Mouse (Mus musculus) monocyte, adult 2 months (primary cell): ENCODE measurements around the gene Tns3.

Experiments
- DNase-seq, 2 experiments: peaks; one replicate each; pipeline ENCODE4 v3.0.0; 2022; ENCODE audit warnings: low spot score in 2 of 2, low read depth in 1 of 2

Gene Tns3

GRCm38 (mm10) chr11:8444759-8445422, 219.4 kb downstream of the Tns3 start:
- no peak for DNase-seq

- no peak for DNase-seq
Observed at GRCm38 (mm10) chr11:8443539-8444292, 220.6 kb downstream of the Tns3 start.

GRCm38 (mm10) chr11:8440706-8441105, 223.6 kb downstream of the Tns3 start:
- no peak for DNase-seq

- DNase-seq = no peak
Observed at GRCm38 (mm10) chr11:8440221-8440620, 224.1 kb downstream of the Tns3 start.

GRCm38 (mm10) chr11:8439035-8439434, 225.3 kb downstream of the Tns3 start:
- DNase-seq = no peak

GRCm38 (mm10) chr11:8438269-8438668, 226.1 kb downstream of the Tns3 start:
- DNase-seq = no peak

GRCm38 (mm10) chr11:8435101-8435500, 229.2 kb downstream of the Tns3 start:
- no peak for DNase-seq

- no peak for DNase-seq
Observed at GRCm38 (mm10) chr11:8434366-8434765, 230.0 kb downstream of the Tns3 start.

- no peak for DNase-seq
Observed at GRCm38 (mm10) chr11:8433443-8433842, 230.9 kb downstream of the Tns3 start.

GRCm38 (mm10) chr11:8432941-8433340, 231.4 kb downstream of the Tns3 start:
- DNase-seq = no peak

GRCm38 (mm10) chr11:8427660-8428059, 236.7 kb downstream of the Tns3 start:
- DNase-seq = no peak

- DNase-seq = no peak
Observed at GRCm38 (mm10) chr11:8425226-8425570, 239.1 kb downstream of the Tns3 start.

- no peak for DNase-seq
Observed at GRCm38 (mm10) chr11:8424342-8425225, 239.8 kb downstream of the Tns3 start.

- DNase-seq = no peak
Observed at GRCm38 (mm10) chr11:8405225-8405899, 259.0 kb downstream of the Tns3 start.

GRCm38 (mm10) chr11:8401328-8401727, 263.0 kb downstream of the Tns3 start:
- DNase-seq = no peak

- no peak for DNase-seq
Observed at GRCm38 (mm10) chr11:8396329-8396728, 268.0 kb downstream of the Tns3 start.

GRCm38 (mm10) chr11:8391564-8391963, 272.8 kb downstream of the Tns3 start:
- no peak for DNase-seq

- DNase-seq = no peak
Observed at GRCm38 (mm10) chr11:8385891-8386405, 278.4 kb downstream of the Tns3 start.
